Mouse (Mus musculus): Measurements from ENCODE around the gene 1700020D05Rik.

Gene 1700020D05Rik

DNA sequence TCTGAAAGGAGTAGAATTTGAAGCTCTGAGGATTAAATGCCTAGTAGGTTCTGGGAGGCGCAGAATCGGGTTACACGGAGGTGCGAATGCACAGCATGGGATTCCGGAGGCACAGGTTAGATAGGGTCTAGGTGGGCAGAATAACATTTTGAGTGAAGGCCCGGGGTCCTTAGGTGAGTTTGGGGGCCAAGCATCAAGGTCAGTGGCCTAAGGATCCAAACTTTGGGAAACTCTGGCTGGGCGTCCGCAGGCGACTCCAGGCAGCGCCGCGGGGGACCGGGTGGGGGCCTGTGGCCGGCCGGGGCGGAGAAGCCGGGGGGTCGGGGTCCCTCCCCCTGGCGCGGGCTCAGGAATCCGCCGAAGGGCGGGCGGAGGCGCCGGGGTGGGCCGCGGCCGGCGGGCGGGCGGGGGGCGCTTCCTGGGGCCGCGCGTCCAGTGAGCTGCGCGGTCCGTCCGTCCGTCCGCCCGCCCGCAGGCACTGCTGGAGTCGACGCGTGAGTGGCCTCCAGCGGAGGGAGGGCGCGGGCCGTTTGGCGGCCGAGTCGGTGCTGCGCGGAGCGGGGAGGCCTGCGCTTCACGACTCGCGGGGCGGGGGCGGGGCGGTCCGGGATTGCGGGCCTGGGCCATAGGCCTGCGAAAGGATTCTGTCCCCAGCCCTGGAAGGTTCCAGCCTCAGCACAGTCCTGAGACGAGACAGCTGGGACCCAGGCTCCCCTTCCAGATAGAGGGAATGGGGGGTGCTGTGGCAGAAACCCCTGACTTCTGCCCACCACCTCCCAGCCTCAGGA is 29.1 kb downstream of the 1700020D05Rik start:
- DNase-seq = peak; percentile 58

DNA sequence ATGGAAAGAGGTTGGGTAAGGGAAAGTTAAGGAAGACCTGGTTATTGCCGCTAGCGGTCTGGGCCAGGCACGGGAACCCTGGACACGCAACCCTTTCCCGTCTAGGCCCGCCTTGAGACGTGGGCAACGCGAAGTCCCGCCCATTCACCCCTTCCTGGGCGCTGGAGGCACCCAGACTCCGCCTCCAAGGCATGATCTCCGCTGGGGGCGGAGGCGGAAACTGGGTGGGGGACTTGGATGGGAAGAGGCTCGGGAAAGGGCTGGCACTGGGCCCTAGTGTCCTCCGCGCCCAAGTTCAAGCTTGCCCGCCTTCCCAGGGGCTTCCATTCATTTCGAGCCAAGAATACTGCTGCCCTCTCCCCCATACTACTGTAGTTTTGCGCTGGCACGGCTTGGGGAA is 29.9 kb downstream of the 1700020D05Rik start, which contains the start of gene Efemp2:
Efemp2 (plus strand) TSS at position 235 of the 400 bp plus-strand sequence.
- DNase-seq = peak; percentile 77

- DNase-seq = no peak
These were observed 30.7 kb downstream of the 1700020D05Rik start for GRCm38 (mm10) chr19:5472857-5473256.

GRCm38 (mm10) chr19:5471846-5472245 is 31.7 kb downstream of the 1700020D05Rik start:
- no peak for DNase-seq

DNA sequence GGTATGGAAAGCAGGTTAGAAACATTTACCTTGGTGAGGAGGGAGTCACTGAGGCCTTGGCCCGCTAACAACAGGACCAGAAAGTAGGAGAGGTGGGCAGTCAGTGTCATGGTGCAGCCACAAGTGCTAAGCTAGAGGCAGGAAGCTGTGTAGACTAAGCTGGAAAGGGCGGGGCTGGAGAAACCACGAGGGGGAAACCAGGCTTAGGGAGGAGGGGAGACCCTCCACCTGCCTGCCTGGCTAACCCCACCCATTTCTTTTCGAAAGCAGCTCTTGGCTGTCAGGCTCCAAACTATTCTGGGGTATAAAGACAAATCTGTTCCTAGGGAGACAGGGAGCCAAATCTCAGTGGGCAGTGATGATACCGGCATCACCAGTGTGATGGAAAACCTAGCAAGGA is 35.2 kb downstream of the 1700020D05Rik start, which contains the start of gene Ctsw:
Ctsw (minus strand) TSS at position 134 of the 400 bp plus-strand sequence.
- peak; percentile 77 for DNase-seq

GRCm38 (mm10) chr19:5466916-5467500 is 36.6 kb downstream of the 1700020D05Rik start:
- DNase-seq = no peak

DNA sequence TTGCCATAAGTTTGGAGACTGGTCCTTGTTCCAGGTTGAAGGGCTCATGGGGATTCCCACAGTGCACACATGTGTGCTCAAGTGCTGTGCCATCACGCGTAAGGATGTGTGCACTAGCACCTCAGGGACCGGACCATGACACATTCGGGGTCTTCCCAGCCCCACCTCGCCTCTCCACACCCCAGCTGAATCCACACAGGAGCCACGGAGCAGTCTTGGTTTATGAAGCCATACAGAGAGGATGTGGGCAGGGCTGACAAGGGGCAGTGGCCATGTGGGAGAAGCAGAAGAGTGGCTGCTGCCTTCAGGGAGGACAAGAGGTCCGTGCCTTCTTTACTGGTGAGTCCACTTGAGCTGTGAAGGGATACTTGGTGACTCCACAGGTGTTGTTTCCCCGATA is 38.5 kb downstream of the 1700020D05Rik start:
- peak; percentile 12 for DNase-seq

GRCm38 (mm10) chr19:5463791-5464562 is 39.6 kb downstream of the 1700020D05Rik start:
- DNase-seq = peak; percentile 87

GRCm38 (mm10) chr19:5463212-5463611 is 40.4 kb downstream of the 1700020D05Rik start:
- DNase-seq = peak; percentile 19

GRCm38 (mm10) chr19:5461411-5461810 is 42.2 kb downstream of the 1700020D05Rik start:
- DNase-seq = peak; percentile 9

GRCm38 (mm10) chr19:5460465-5460911 is 43.1 kb downstream of the 1700020D05Rik start, which contains the start of gene Fibp:
Gene Fibp, plus strand, starts transcription at chr19:5460615.
- DNase-seq = peak; percentile 86

DNA sequence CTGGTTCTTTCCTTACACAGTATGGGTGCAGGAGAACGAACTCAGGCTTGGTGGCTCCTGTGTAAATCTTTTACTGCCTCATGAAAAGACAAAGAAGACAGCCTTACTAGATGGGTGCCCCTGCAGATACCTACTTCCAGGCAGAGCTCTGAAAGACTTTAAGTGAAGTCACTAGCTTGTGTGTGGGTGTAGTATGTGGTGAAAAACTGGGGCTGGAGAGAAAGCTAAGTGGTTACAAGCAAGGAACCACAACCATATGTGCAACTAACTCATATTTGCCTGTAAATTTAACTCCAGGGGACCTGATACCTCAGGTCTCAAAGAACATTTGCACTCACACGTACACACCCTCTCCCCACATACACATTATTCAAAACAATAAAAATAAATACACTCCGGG is 43.7 kb downstream of the 1700020D05Rik start:
- no peak for DNase-seq

DNA sequence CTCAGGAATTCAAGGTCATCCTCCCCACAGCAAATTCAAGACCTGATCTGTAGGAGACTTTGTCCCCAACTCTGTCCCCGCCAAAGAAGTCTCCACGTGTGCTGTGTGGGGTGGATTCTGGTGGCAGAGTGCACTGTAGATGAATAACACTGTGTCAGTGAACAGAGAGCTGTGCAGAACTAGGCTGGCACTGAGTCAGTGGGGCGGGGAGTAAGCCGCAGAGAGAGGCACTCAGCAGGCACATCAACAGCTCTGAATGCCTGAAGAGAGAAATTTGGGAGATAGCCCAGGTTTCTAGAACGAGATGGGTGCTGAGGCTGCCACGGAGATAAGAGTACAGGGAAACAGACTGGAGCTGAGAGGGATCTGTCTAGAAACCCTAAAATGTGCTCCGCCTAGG is 44.6 kb downstream of the 1700020D05Rik start:
- DNase-seq = peak; percentile 13

DNA sequence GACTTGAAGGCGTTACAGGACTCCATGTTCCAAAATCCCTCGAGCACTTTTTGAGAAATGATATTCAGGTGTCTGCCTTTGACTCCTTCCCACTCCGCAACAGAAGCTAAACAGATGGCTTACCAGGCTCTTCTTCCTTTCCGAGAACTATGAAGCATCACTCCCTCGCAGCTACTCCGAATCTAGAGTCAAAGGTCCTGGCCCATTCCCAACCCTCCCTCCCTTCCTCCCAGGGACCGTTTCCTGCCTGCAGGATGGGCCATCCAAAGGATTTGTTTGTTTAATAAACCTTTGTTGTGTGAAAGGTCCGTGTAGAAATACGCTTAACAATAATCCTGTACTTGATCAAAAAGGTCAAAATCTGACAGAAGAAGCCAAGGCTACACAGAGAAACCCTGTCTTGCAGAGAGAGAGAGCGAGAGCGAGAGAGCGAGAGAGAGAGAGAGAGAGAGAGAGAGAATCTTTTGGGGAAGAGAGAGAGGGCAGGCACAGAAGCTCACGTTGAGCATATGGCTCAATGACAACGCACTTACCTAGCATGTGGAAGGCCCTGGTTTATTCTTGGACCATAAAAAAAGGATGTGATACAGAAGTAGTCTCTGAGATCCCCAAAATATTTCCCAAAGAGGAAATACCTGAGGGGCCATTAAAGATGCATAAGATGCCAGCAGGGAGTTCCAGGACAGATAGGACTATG is 45.7 kb downstream of the 1700020D05Rik start, which contains the start of gene Ccdc85b:
Ccdc85b (minus strand) TSS at position 149 of the 697 bp plus-strand sequence.
- DNase-seq = no peak

GRCm38 (mm10) chr19:5456922-5457745 is 46.5 kb downstream of the 1700020D05Rik start:
- peak; percentile 97 for DNase-seq

DNA sequence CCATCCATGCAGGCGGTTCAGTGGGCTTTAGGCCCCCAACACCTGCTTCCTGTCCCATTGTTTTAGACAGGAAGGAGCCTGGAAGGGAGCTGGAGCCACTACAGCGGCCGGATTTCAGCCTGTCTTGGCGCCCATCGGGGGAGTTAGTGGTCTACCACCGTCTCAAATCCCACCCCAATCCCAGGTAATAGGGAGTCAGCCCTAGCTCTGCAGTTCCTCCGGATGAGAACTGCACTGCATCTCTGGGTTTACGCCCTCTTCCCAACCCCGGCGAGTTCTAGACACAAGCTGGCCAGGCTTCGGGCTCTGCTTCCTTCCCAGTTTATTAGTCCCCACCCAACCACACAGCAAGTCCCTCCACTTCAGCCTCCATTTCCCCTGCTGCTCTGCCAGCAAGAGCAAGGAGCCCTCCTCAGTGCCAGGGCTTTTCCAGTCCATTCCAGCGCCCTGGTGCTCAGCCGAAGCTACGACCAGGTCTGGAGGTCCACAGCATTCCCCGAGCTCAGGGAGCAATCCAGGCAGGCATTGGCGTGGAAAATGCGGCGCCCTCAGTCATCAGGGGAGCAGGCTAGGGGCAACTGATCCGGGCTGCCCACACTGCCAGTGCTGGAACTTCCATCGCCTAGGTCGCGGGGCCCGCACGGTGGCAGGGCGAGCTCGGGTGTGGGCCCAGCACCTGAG is 47.2 kb downstream of the 1700020D05Rik start:
- DNase-seq = peak; percentile 36

DNA sequence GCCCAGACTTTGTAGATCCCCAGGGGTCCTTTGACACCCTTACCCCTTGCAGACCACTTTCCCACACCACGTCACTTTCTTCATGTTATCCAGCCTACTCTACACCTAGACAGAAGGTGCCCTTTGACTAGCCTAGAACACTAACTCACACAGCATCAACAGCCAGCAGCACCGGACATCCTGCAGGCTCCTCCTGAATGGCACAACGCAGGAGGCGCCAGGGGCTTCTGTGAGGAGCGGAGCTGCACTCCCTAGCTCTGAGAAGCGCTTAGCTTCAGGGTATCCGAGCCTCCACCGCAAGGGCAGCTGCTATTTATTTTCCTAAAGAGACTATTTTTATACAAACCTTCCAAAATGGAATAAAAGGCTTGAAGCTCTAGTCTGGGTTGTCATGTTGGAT is 48.0 kb downstream of the 1700020D05Rik start:
- peak; percentile 15 for DNase-seq

- DNase-seq = peak; percentile 14
These were observed 48.5 kb downstream of the 1700020D05Rik start for GRCm38 (mm10) chr19:5455037-5455436.

All from thymus, postnatal 4 days (tissue).